Mouse (Mus musculus): ENCODE measurements around the gene Ttc16. TPM values are rescaled to one million over a fixed set of nuclear protein-coding genes. Genes with fewer than 3 reads are reported as not detected.

The Ttc16 gene
- polyA plus RNA-seq, 1 experiment from 2014 or later: 0.50 TPM

DNA sequence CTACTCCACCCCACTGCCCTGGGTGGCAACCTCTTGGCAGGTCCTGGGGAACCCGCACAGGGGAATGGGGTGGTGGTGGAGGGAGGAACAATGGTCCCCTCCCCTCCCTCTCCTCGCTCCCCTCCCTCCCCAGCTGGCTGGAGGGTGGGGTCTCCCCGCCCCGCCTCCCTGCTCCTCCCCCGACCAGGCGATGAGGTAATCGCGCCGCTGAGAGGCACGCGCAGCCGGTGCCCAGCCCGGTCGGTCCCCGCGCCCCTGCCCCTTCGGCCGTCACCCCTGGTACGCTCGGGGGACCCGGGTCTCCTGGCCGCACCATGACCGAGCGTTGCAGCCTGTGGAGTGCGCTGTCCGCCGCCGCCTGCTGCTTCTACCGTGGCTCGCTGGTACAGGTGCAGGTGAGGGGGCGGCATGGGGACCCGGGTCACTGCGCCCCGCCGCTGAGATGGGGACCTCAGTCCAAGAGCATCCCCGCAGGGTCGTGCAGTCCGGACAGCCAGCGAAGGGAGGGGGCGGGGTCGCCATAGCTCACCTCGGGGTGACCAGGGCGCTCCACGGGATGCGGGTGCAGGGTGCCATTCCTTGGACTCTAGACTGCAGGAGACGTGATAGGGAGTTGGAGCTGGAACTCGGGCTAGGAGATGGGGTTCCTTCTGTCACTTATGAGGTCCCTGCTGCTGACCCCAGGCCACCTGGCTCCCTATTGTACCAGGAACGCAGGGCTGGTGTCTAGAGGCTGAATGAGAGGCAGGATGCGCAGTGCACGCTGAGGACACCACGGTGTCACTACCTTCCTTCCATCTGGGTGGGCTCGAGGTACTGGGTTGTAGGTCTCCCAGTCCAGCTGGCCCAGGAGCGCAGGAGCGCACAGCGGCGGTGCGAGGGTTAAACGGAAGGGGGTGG, 33.9 kb downstream of the Ttc16 start:
- Histone ChIP-seq H3K27me3 (replicated peaks) (no peaks in the 10 kb centered on the region), H3K9ac (replicated peaks) (peak overlapping the region; percentile 94), H3K27ac (replicated peaks) (peak overlapping the region; percentile 89), H3K9me3 (replicated peaks) (no peaks in the 10 kb centered on the region), H3K4me3 (replicated peaks) (peak overlapping the region; percentile 80), H3K4me1 (peaks cover 51% of the 10 kb centered on the region), H3K4me2 (peak overlapping the region; percentile 76), H3K36me3 (peaks cover 18% of the 10 kb centered on the region)
- peak; percentile 58 for ATAC-seq (ENCODE audit: low FRiP score)
- 5% methylated on average over 54 of the region's 58 CpGs for WGBS

DNA sequence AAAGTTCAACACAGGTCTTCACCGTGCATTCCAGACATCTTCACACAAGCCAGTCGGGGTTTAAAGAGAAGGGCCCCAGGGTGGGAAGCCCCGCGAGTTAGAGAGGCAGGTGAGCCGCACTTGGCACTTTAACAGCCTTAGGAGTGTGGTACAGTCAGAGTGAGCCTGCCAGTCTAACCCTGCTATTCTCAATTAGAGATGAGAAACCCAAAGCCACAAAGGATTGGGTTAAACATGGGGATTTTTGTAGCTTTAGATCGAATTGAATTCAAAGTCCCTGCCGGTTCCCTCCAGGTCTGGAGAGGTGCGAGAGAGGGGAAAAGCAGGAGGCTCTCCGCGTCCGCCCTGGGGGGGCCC, 34.5 kb downstream of the Ttc16 start, which contains the start of gene 6330409D20Rik:
TSS of gene 6330409D20Rik (minus strand) at position 101 of the 357 bp plus-strand sequence.
- Histone ChIP-seq H3K9ac (replicated peaks) (peak within 1 kb of the TSS; percentile 94), H3K36me3 (peaks cover 12% of the 10 kb centered on the region), H3K4me3 (replicated peaks) (peak within 1 kb of the TSS; percentile 80), H3K27ac (replicated peaks) (peak within 1 kb of the TSS; percentile 89), H3K4me1 (peaks cover 51% of the 10 kb centered on the region), H3K4me2 (peak within 1 kb of the TSS; percentile 76), H3K9me3 (replicated peaks) (no peaks in the 10 kb centered on the region), H3K27me3 (replicated peaks) (no peaks in the 10 kb centered on the region)
- ATAC-seq (ENCODE audit: low FRiP score): no peak
- 6% methylated on average over 11 of the region's 11 CpGs for WGBS

DNA sequence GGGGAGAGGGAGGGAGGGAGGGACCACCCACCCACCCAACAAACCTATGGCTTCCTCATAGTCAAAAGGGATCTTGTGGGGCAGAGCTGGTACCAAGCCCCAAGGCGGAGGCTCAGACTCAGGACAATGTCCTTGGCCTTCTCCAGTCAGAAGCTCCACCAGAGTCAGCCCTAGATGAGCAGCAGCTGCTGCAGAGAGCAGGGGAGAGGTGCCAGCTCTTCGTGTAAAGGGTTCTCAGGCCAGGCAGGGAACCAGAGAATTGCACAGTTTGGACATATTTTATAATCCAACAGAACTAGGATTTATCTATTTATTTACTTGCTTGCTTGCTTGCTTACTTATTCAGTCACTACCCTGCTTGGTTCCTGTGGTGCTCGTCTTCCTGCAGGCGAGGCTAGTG, 36.1 kb downstream of the Ttc16 start:
- Histone ChIP-seq H3K9ac (replicated peaks) (0 out of 2 replicates have a peak overlapping the region, but pooled peaks have one; percentile 3), H3K27ac (replicated peaks) (no peak overlapping the region), H3K4me2 (no peak overlapping the region), H3K4me1 (peaks cover 48% of the 10 kb centered on the region), H3K36me3 (no peaks in the 10 kb centered on the region), H3K4me3 (replicated peaks) (no peak overlapping the region), H3K27me3 (replicated peaks) (no peaks in the 10 kb centered on the region), H3K9me3 (replicated peaks) (no peaks in the 10 kb centered on the region)
- no peak for ATAC-seq (ENCODE audit: low FRiP score)
- 78% methylated on average over 4 of the region's 4 CpGs for WGBS

- 64% methylated on average over 6 of the region's 6 CpGs for WGBS
- H3K27me3 ChIP-seq (replicated peaks): no peaks in the 10 kb centered on the region
- H3K4me1 ChIP-seq: peaks cover 26% of the 10 kb centered on the region
- ATAC-seq (ENCODE audit: low FRiP score): no peak
- H3K4me3 ChIP-seq (replicated peaks): no peak overlapping the region
- H3K27ac ChIP-seq (replicated peaks): no peak overlapping the region
- H3K36me3 ChIP-seq: no peaks in the 10 kb centered on the region
- H3K9ac ChIP-seq (replicated peaks): no peak overlapping the region
- no peaks in the 10 kb centered on the region for H3K9me3 ChIP-seq (replicated peaks)
- H3K4me2 ChIP-seq: no peak overlapping the region
Observed at GRCm38 (mm10) chr2:32737008-32737407, 38.4 kb downstream of the Ttc16 start.

- Histone ChIP-seq H3K36me3 (no peaks in the 10 kb centered on the region), H3K27me3 (replicated peaks) (no peaks in the 10 kb centered on the region), H3K9me3 (replicated peaks) (no peaks in the 10 kb centered on the region), H3K4me3 (replicated peaks) (no peak overlapping the region), H3K4me2 (no peak overlapping the region), H3K27ac (replicated peaks) (no peak overlapping the region), H3K4me1 (peaks cover 20% of the 10 kb centered on the region), H3K9ac (replicated peaks) (no peak overlapping the region)
- WGBS: 37% methylated on average over 3 of the region's 3 CpGs
- ATAC-seq (ENCODE audit: low FRiP score): no peak
Observed at GRCm38 (mm10) chr2:32736306-32736829, 39.1 kb downstream of the Ttc16 start.

- H3K9me3 ChIP-seq (replicated peaks): no peaks in the 10 kb centered on the region
- no peak overlapping the region for H3K9ac ChIP-seq (replicated peaks)
- no peak overlapping the region for H3K4me2 ChIP-seq
- no peak overlapping the region for H3K27ac ChIP-seq (replicated peaks)
- peaks cover 11% of the 10 kb centered on the region; the same call in 1 of the 2 replicates for H3K4me1 ChIP-seq
- no peak for ATAC-seq (ENCODE audit: low FRiP score)
- WGBS: 60% methylated on average over 4 of the region's 4 CpGs
- H3K27me3 ChIP-seq (replicated peaks): no peaks in the 10 kb centered on the region
- no peaks in the 10 kb centered on the region for H3K36me3 ChIP-seq
- no peak overlapping the region for H3K4me3 ChIP-seq (replicated peaks)
Observed at GRCm38 (mm10) chr2:32734933-32735332, 40.5 kb downstream of the Ttc16 start.

- Histone ChIP-seq H3K9ac (replicated peaks) (no peak overlapping the region), H3K4me3 (replicated peaks) (no peak overlapping the region), H3K27me3 (replicated peaks) (no peaks in the 10 kb centered on the region), H3K36me3 (no peaks in the 10 kb centered on the region), H3K4me1 (peaks cover 6% of the 10 kb centered on the region; the same call in 1 of the 2 replicates), H3K4me2 (no peak overlapping the region), H3K9me3 (replicated peaks) (no peaks in the 10 kb centered on the region), H3K27ac (replicated peaks) (0 out of 2 replicates have a peak overlapping the region, but pooled peaks have one; percentile 3)
- WGBS: 51% methylated on average over 4 of the region's 4 CpGs
- no peak for ATAC-seq (ENCODE audit: low FRiP score)
Observed at GRCm38 (mm10) chr2:32734480-32734879, 41.0 kb downstream of the Ttc16 start.

DNA sequence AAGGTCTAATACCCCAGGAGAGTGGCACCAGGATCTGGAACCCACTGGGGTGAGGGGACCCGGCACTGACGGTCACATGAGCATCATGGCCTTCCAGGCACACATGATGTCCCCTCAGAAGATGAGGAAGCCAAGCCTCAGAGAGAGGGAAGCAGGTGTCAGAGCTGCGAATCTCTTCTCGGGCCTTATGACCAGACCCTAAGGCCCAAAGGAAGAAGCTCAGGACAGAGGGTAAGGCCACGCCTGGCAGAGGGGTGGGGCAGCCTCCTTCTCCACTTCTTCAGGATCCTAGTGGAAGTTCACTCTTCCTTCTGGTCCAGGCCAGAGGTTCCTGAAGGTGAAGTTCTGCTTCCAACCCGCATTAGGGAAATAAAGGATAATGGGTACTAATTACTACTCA, 42.7 kb downstream of the Ttc16 start:
- Histone ChIP-seq H3K27me3 (replicated peaks) (no peaks in the 10 kb centered on the region), H3K4me3 (replicated peaks) (no peak overlapping the region), H3K4me2 (no peak overlapping the region), H3K9ac (replicated peaks) (no peak overlapping the region), H3K36me3 (no peaks in the 10 kb centered on the region), H3K27ac (replicated peaks) (no peak overlapping the region), H3K4me1 (0 out of 2 replicates have a peak, but pooled peaks cover 3% of the 10 kb centered on the region), H3K9me3 (replicated peaks) (no peaks in the 10 kb centered on the region)
- ATAC-seq (ENCODE audit: low FRiP score): no peak
- WGBS: 78% methylated on average over 6 of the region's 6 CpGs

- no peak overlapping the region for H3K9ac ChIP-seq (replicated peaks)
- 68% methylated on average over 4 of the region's 4 CpGs for WGBS
- no peak for ATAC-seq (ENCODE audit: low FRiP score)
Observed at GRCm38 (mm10) chr2:32731911-32732310, 43.5 kb downstream of the Ttc16 start.

GRCm38 (mm10) chr2:32730854-32731253, 44.6 kb downstream of the Ttc16 start:
- ATAC-seq (ENCODE audit: low FRiP score): no peak
- Histone ChIP-seq H3K9ac (replicated peaks) (no peak overlapping the region), H3K27ac (replicated peaks) (0 out of 2 replicates have a peak overlapping the region, but pooled peaks have one; percentile 39), H3K9me3 (replicated peaks) (no peaks in the 10 kb centered on the region), H3K4me2 (peak overlapping the region; percentile 19; the same call in 1 of the 2 replicates), H3K36me3 (no peaks in the 10 kb centered on the region), H3K4me1 (peaks cover 7% of the 10 kb centered on the region; the same call in 1 of the 2 replicates), H3K4me3 (replicated peaks) (no peak overlapping the region), H3K27me3 (replicated peaks) (no peaks in the 10 kb centered on the region)
- WGBS: 57% methylated on average over 11 of the region's 11 CpGs

More at GRCm38 (mm10) chr2:32731911-32732310, 43.5 kb downstream of the Ttc16 start:
- Histone ChIP-seq H3K27me3 (replicated peaks) (no peaks in the 10 kb centered on the region), H3K4me1 (peaks cover 6% of the 10 kb centered on the region; the same call in 1 of the 2 replicates), H3K27ac (replicated peaks) (0 out of 2 replicates have a peak overlapping the region, but pooled peaks have one; percentile 4), H3K4me3 (replicated peaks) (no peak overlapping the region), H3K9me3 (replicated peaks) (no peaks in the 10 kb centered on the region), H3K4me2 (no peak overlapping the region), H3K36me3 (no peaks in the 10 kb centered on the region)

- no peaks in the 10 kb centered on the region for H3K9me3 ChIP-seq (replicated peaks)
- H3K4me3 ChIP-seq (replicated peaks): no peak overlapping the region
- H3K9ac ChIP-seq (replicated peaks): no peak overlapping the region
- no peaks in the 10 kb centered on the region for H3K27me3 ChIP-seq (replicated peaks)
- peaks cover 7% of the 10 kb centered on the region; the same call in 1 of the 2 replicates for H3K4me1 ChIP-seq
- H3K27ac ChIP-seq (replicated peaks): no peak overlapping the region
- WGBS: 65% methylated on average over 4 of the region's 4 CpGs
- peak overlapping the region; percentile 27; the same call in 1 of the 2 replicates for H3K4me2 ChIP-seq
- no peak for ATAC-seq (ENCODE audit: low FRiP score)
- H3K36me3 ChIP-seq: no peaks in the 10 kb centered on the region
Observed at GRCm38 (mm10) chr2:32729547-32729946, 45.9 kb downstream of the Ttc16 start.

Measured in neural tube, embryonic 15.5 days (tissue).